Mouse (Mus musculus) gastrocnemius, adult 2 months (tissue): ENCODE results near the gene Cntn4. TPM values are rescaled to one million over a fixed set of nuclear protein-coding genes. Genes with fewer than 3 reads are reported as not detected.

Source experiments
- DNase-seq: peaks from one replicate; pipeline ENCODE4 v3.0.0; 2022
- H3K27ac ChIP-seq: fragments of 200-600 bp; 2 replicates; pipeline ENCODE4 v1.8.1; 2022; ENCODE audit warnings: mild to moderate bottlenecking
- H3K4me3 ChIP-seq: fragments of 200-600 bp; 2 replicates; pipeline ENCODE4 v1.8.1; 2022; ENCODE audit warnings: mild to moderate bottlenecking, moderate library complexity
- CTCF ChIP-seq: fragments of 200-600 bp; IDR thresholded peaks from 2 replicates; pipeline ENCODE4 v1.8.1; 2022; ENCODE audit warnings: antibody characterized with exemption, mild to moderate bottlenecking, moderate library complexity
- intact Hi-C: fragments of 180-260 bp; cut with DNase I; formaldehyde crosslinking; loops from one replicate; pipeline ENCODE4 v1.15.1; 2025
- long read RNA-seq, 2 experiments: library from polyadenylated mRNA; stranded (forward); transcript quantifications; one replicate each; pipeline ENCODE4 v2.0.0; 2021
- total RNA-seq, 2 experiments: library from RNA; stranded (reverse); gene quantifications; 2 replicates each; pipeline ENCODE4 v1.2.3; 2021

Gene Cntn4
- not detected for total RNA-seq
- long read RNA-seq, experiment 1, result 0 reads
- long read RNA-seq, experiment 2, result 0 reads

- TF ChIP-seq CTCF, result no peak
- Histone ChIP-seq H3K4me3 (no peak within 1 kb of the TSS), H3K27ac (no peak within 1 kb of the TSS)
- intact Hi-C loops, result no loop called here
- DNase-seq, result no peak
Observed at GRCm38 (mm10) chr6:105677149-105678031, at the start of gene Cntn4. TSS of gene Cntn4 (plus strand) at chr6:105677660.

GRCm38 (mm10) chr6:105674276-105674675 lies 3.2 kb upstream of the Cntn4 start:
- DNase-seq, result no peak
- TF ChIP-seq CTCF, result no peak
- no peak overlapping the region for H3K4me3 ChIP-seq
- H3K27ac ChIP-seq, result no peak overlapping the region
- intact Hi-C loops, result no loop called here

DNA sequence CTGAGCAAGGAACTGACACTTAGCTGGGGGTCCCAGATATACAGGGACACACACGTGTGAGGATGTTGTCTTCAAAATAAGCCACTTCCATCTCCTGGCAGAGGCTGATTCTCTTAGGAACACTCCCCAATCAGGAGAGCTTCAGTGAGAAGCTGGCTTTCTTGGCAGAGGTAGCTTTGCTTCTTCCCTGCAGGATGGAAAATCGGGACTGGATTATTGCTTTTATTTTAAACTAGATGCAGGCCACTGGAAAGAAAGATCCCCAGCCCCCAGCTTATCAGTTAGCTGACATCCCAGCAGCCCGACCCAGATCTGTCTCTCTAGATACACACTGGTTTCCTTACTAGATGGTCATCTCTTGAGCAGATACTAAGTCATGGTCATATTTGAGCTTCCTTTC lies 2.4 kb upstream of the Cntn4 start:
- no peak for TF ChIP-seq CTCF
- Histone ChIP-seq H3K4me3 (no peak overlapping the region), H3K27ac (no peak overlapping the region)
- intact Hi-C loops, result no loop called here
- no peak for DNase-seq

- intact Hi-C loops, result no loop called here
Observed at GRCm38 (mm10) chr6:105676637-105677036, 823 bp upstream of the Cntn4 start.

GRCm38 (mm10) chr6:105678778-105679177 lies 1.3 kb downstream of the Cntn4 start:
- intact Hi-C loops, result no loop called here

More at GRCm38 (mm10) chr6:105676637-105677036, 823 bp upstream of the Cntn4 start:
- no peak for TF ChIP-seq CTCF
- Histone ChIP-seq H3K27ac (no peak overlapping the region), H3K4me3 (no peak overlapping the region)
- no peak for DNase-seq

DNA sequence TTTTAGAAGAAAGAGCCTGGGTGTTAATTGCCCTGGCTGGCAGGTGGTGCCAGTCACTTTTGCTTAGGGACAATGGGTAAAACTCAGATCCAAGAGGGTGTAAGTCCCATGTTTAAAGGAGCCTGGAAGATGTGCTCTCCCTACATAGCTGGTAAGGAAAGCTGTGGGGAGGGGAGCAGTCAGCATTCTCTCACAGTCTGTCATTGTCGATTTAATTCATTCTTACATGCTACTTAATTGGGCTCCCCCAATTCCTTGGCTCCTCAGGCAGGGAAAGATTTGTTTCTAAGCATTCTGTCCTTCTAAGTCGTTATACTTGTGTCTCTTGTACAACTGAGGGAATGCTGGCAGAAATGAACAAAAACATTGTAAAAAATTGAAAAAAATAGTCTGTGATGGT lies 4.0 kb downstream of the Cntn4 start:
- DNase-seq, result no peak
- intact Hi-C loops, result no loop called here
- no peak for TF ChIP-seq CTCF
- Histone ChIP-seq H3K4me3 (no peak overlapping the region), H3K27ac (no peak overlapping the region)

More at GRCm38 (mm10) chr6:105678778-105679177, 1.3 kb downstream of the Cntn4 start:
- Histone ChIP-seq H3K27ac (no peak overlapping the region), H3K4me3 (no peak overlapping the region)
- no peak for DNase-seq
- TF ChIP-seq CTCF, result no peak

GRCm38 (mm10) chr6:105683251-105683650 lies 5.8 kb downstream of the Cntn4 start:
- Histone ChIP-seq H3K4me3 (no peak overlapping the region), H3K27ac (no peak overlapping the region)
- TF ChIP-seq CTCF, result no peak
- DNase-seq, result no peak
- intact Hi-C loops, result no loop called here

DNA sequence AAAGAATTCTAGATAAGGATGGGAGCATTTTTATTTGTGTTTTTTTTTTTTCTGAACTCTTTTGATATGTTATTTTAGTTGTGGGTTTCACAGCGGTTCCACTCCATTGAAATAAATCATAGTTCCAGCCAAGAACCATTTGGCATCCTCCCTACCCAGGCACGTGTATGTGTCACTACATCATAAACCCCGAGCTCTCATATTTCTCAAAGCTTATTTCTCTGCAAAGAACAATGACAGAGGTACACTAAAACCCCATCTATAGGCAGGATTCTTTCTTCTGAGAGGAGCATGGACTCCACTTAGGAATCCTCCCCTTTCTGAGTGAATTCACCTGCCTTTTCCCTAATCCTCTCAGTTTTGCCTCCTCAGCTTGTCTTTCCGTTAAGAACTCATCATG lies 6.7 kb downstream of the Cntn4 start:
- no peak for TF ChIP-seq CTCF
- H3K4me3 ChIP-seq, result no peak overlapping the region
- H3K27ac ChIP-seq, result no peak overlapping the region
- DNase-seq, result no peak
- intact Hi-C loops, result no loop called here

DNA sequence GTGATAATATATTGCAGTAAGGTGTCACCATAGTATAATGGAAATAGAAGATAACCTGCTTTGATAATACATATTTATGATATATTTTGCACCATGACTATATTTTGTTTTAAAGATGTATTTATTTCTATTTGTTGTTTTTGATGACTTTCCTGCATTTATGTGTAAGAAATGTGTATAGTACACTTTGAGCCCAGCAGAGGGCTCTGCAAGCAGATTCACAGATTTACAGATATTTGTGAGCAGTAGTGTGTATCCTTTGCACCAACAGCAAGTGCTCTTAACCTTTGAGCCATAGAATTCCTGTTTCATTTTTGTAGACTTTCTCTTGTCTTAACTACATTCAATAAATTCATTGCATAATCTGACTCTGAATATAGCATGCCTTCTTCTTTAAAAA lies 10.7 kb downstream of the Cntn4 start:
- no peak for DNase-seq
- Histone ChIP-seq H3K4me3 (no peak overlapping the region), H3K27ac (no peak overlapping the region)
- intact Hi-C loops, result no loop called here
- no peak for TF ChIP-seq CTCF

DNA sequence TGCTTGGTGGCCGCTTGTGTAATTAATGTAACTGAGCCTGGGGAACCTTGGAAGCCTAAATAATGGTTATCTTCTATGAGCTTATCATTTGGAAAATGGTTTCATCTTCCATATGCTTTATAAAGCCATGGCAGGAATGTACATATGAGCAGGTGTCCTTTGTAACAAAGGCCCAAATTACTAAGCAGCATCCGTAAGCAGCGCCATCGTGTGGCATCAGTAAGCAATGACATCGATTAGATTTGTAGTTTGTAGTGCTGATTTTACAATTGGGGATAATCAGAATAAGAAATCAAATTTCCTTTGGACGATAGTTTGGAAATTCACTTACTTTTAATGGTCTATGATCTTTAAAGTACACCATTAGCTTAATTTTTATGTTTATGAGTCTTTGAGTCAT lies 64.6 kb downstream of the Cntn4 start:
- TF ChIP-seq CTCF, result no peak
- no peak for DNase-seq
- intact Hi-C loops, result no loop called here
- Histone ChIP-seq H3K4me3 (no peak overlapping the region), H3K27ac (no peak overlapping the region)

DNA sequence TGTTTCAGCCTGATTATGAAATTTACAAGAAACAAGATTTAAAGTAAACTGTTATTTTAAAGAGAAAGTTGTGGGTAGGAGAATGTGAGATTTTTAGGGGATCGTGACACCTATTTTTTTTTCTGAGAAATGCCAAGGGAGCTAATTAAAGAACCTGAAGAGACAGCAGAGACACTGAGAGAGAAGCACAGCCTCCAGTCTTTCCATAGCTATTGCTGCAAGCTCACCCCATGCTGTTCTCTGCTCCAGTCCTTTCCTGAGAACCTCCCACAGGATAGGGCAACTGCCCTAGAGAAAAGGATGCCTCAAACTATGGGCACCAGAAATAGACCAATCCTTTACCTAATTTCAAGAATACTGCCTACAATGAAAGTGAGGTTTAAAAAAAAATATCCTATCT lies 103.2 kb downstream of the Cntn4 start:
- DNase-seq, result no peak
- Histone ChIP-seq H3K4me3 (no peak overlapping the region), H3K27ac (no peak overlapping the region)
- intact Hi-C loops, result no loop called here
- no peak for TF ChIP-seq CTCF

- TF ChIP-seq CTCF, result no peak
- intact Hi-C loops, result no loop called here
- no peak overlapping the region for H3K27ac ChIP-seq
- no peak for DNase-seq
- H3K4me3 ChIP-seq, result no peak overlapping the region
Observed at GRCm38 (mm10) chr6:105788462-105788861, 111.0 kb downstream of the Cntn4 start.

GRCm38 (mm10) chr6:105835099-105835498 lies 157.6 kb downstream of the Cntn4 start:
- Histone ChIP-seq H3K4me3 (no peak overlapping the region), H3K27ac (no peak overlapping the region)
- TF ChIP-seq CTCF, result no peak
- no peak for DNase-seq
- intact Hi-C loops, result no loop called here

DNA sequence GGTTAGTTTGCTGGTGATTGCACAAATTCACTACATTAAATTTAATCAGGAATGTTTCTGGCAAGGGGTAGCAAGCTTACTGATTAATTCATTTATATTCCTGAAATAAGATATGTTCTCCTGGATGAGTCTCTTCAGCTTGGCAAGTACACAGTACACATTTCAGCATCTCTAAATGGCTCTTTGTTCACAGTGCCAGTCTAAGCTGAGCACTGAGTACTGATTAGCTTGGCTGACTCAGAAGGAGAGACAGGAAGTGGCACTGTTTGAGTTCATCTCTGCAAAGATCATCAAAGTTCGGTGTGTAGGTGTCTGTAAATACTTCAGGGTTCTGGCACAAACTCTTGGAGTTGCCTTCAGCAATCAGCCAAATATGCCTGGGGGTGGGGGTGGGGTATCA lies 169.8 kb downstream of the Cntn4 start:
- no peak for DNase-seq
- TF ChIP-seq CTCF, result no peak
- intact Hi-C loops, result no loop called here
- no peak overlapping the region for H3K4me3 ChIP-seq
- no peak overlapping the region for H3K27ac ChIP-seq
